Comparison of ENCODE assay signal across 16 mouse cellular contexts in genomic region chr1:135621307-135621706, GRCm38 (mm10).
"Had no signal": no experiment of that assay in that cellular context is flagged by ENCODE, and none has a peak within 500 bp of the region (broad histone marks: within the 10 kb centered on the region; RNA-seq: fewer than 3 reads in every experiment).

No protein-coding gene starts in this region.

- H3K9me3 ChIP-seq: limb, embryonic 10.5 days; liver, embryonic 15.5 days; midbrain, embryonic 10.5 days; midbrain, embryonic 15.5 days; neural tube, embryonic 13.5 days; stomach, embryonic 15.5 days had no signal

- H3K27ac ChIP-seq: kidney, postnatal 0 days; layer of hippocampus, adult 2 months; limb, embryonic 10.5 days; liver, embryonic 15.5 days; midbrain, embryonic 10.5 days; midbrain, embryonic 15.5 days; neural tube, embryonic 13.5 days; stomach, embryonic 15.5 days had no signal

- DNase-seq: kidney, postnatal 4 days; lung, adult 2 months; lung, postnatal 36 days; right cerebral cortex, postnatal 14 days; thymus, adult 2 months; thymus, postnatal 25 days had no signal

- H3K36me3 ChIP-seq: limb, embryonic 10.5 days; liver, embryonic 15.5 days; midbrain, embryonic 10.5 days; midbrain, embryonic 15.5 days; neural tube, embryonic 13.5 days; stomach, embryonic 15.5 days had no signal

- H3K27me3 ChIP-seq: liver, embryonic 15.5 days; midbrain, embryonic 15.5 days; neural tube, embryonic 13.5 days; stomach, embryonic 15.5 days had no signal

- H3K4me3 ChIP-seq: layer of hippocampus, adult 2 months; limb, embryonic 10.5 days; liver, embryonic 15.5 days; midbrain, embryonic 10.5 days; midbrain, embryonic 15.5 days; neural tube, embryonic 13.5 days; stomach, embryonic 15.5 days had no signal

- ATAC-seq: lung, postnatal 0 days; midbrain, embryonic 15.5 days had no signal

- H3K9ac ChIP-seq: liver, embryonic 15.5 days; midbrain, embryonic 15.5 days; neural tube, embryonic 13.5 days; stomach, embryonic 15.5 days had no signal

- H3K4me2 ChIP-seq: liver, embryonic 11.5 days; liver, embryonic 15.5 days; midbrain, embryonic 15.5 days; neural tube, embryonic 13.5 days; stomach, embryonic 15.5 days had no signal
